Mouse (Mus musculus): ENCODE measurements around the gene Kifc3.

GRCm38 (mm10) chr8:95079305-95079704 lies 123.3 kb downstream of the Kifc3 start:
- no peak for TF ChIP-seq TAL1 (conservative IDR thresholded peaks at IDR 0.05; ENCODE audit: low read depth, low read length)
- no peak for TF ChIP-seq CTCF (IDR thresholded peaks at IDR 0.05; ENCODE audit: low read depth, low read length)
- no peak for TF ChIP-seq POLR2AphosphoS5 (IDR thresholded peaks at IDR 0.05; ENCODE audit: insufficient replicate concordance, low read depth, low read length)
- no peak for TF ChIP-seq GATA1 (IDR thresholded peaks at IDR 0.05; ENCODE audit: borderline replicate concordance, low read length)
- TF ChIP-seq GATA2 (IDR thresholded peaks at IDR 0.05; ENCODE audit: borderline replicate concordance, low read depth, low read length): no peak
